Mouse (Mus musculus) forebrain, embryonic 14.5 days (tissue): Measurements from ENCODE around the gene Hspb2. TPM values are rescaled to one million over a fixed set of nuclear protein-coding genes. Genes with fewer than 3 reads are reported as not detected.

ENCODE experiments used
- ATAC-seq: fragments of 200-750 bp; cut with Nextera tagmentation; 2 replicates; pipeline ENCODE4 v1.8.0; 2017; ENCODE audit warnings: mild to moderate bottlenecking, moderate library complexity
- DNase-seq: peaks from one replicate; pipeline ENCODE4 v3.0.0-alpha.2; 2015; ENCODE audit warnings: low spot score
- H3K27ac ChIP-seq: fragments of 300-500 bp; sonication (generic); 2 replicates; pipeline ENCODE4 v1.5.1; 2014; ENCODE audit warnings: low read depth, mild to moderate bottlenecking, control low read depth, low read length, moderate library complexity
- H3K27me3 ChIP-seq: fragments of 300-500 bp; sonication (generic); replicated peaks from 2 replicates; pipeline ENCODE4 v1.6.1; 2014; ENCODE audit warnings: low read length, control low read depth, mixed read lengths; ENCODE audit not compliant: control insufficient read depth, insufficient read depth
- H3K36me3 ChIP-seq: fragments of 300-500 bp; sonication (generic); 2 replicates; pipeline ENCODE4 v1.6.1; 2014; ENCODE audit warnings: low read length, control low read depth; ENCODE audit not compliant: control insufficient read depth, insufficient read depth
- H3K4me1 ChIP-seq: fragments of 300-500 bp; sonication (generic); 2 replicates; pipeline ENCODE4 v1.6.1; 2014; ENCODE audit warnings: antibody characterized with exemption, low read length, control low read depth; ENCODE audit not compliant: control insufficient read depth, insufficient read depth
- H3K4me2 ChIP-seq: fragments of 300-500 bp; sonication (generic); 2 replicates; pipeline ENCODE4 v1.6.1; 2014; ENCODE audit warnings: mild to moderate bottlenecking, control low read depth, low read length
- H3K4me3 ChIP-seq: fragments of 300-500 bp; sonication (generic); 2 replicates; pipeline ENCODE4 v1.5.1; 2014; ENCODE audit warnings: low read depth, low read length, control low read depth
- H3K9ac ChIP-seq: fragments of 300-500 bp; sonication (generic); 2 replicates; pipeline ENCODE4 v1.6.1; 2014; ENCODE audit warnings: mild to moderate bottlenecking, low read length, control low read depth, moderate library complexity
- H3K9me3 ChIP-seq: fragments of 300-500 bp; sonication (generic); replicated peaks from 2 replicates; pipeline ENCODE4 v1.6.1; 2016; ENCODE audit warnings: low read length, control low read depth, mixed read lengths; ENCODE audit not compliant: control insufficient read depth
- WGBS: fragments of 180-500 bp; shearing (Covaris S2); extraction: QIAGEN DNeasy Blood & Tissue Kit; methylation state at CpG from one replicate; pipeline ENCODE4 v1.1.7; 2014; 5-methylcytosine and 5-hydroxymethylcytosine counted together
- polyA plus RNA-seq: library from polyadenylated mRNA; unstranded; fragments of >200 nt; fragmentation: Nextera tagmentation; extraction: Ambion mirVana; gene quantifications from 2 replicates; pipeline ENCODE4 v1.2.1, GENCODE M21; 2014

Hspb2 gene
- polyA plus RNA-seq, 1 experiment from 2014 or later: 0.70 TPM

DNA sequence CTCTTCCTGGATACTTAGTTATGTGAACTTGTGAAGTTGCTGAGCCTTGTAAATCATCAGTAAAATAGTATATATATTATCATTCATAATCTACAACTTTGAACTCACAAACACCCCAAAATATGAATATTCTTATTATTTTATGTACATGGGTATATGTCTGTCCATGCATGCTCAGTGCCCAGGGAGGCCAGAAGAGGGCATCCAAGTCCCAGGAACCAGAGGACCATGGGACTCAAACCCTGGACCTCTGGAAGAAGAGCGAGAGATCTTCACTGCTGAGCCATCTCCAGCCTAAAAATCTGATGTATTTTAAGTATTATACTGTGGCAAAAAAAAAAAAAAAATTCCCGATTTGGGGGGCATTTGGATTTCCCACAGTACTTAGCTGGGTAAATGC is 43.0 kb downstream of the Hspb2 start:
- 0 out of 2 replicates have a peak, but pooled peaks cover 7% of the 10 kb centered on the region for H3K36me3 ChIP-seq
- no peak overlapping the region for H3K4me3 ChIP-seq
- ATAC-seq (no peak), DNase-seq (peak; percentile 40)
- H3K4me2 ChIP-seq: no peak overlapping the region
- no peaks in the 10 kb centered on the region for H3K9me3 ChIP-seq
- H3K4me1 ChIP-seq: no peaks in the 10 kb centered on the region
- WGBS: 34% methylated on average over 2 of the region's 2 CpGs
- no peak overlapping the region for H3K27ac ChIP-seq
- no peaks in the 10 kb centered on the region for H3K27me3 ChIP-seq
- H3K9ac ChIP-seq: no peak overlapping the region

DNA sequence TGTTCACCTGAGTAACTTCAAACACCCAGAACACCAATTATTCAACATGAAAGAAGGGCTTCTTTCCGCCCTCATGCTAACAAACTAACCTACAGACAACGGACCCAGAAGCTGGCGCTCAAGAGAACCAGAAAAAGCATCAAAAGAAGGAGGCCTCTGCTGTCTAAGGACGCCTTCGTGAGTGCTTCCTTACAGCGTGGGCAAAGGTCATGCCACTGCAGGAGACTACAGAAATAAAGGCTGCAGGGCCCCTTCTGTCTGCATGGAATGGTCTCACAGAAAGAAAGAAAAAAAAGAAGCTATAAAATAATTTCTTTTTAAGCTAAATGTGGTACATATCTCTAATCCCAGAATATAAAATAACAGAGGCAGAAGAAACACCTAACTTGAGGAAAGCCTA is 47.2 kb downstream of the Hspb2 start:
- no peaks in the 10 kb centered on the region for H3K4me1 ChIP-seq
- H3K27ac ChIP-seq: no peak overlapping the region
- ATAC-seq (no peak), DNase-seq (no peak)
- WGBS: 40% methylated on average over 6 of the region's 6 CpGs
- peaks cover 15% of the 10 kb centered on the region; the same call in 1 of the 2 replicates for H3K36me3 ChIP-seq
- no peaks in the 10 kb centered on the region for H3K27me3 ChIP-seq
- no peak overlapping the region for H3K9ac ChIP-seq
- no peak overlapping the region for H3K4me3 ChIP-seq
- no peaks in the 10 kb centered on the region for H3K9me3 ChIP-seq
- no peak overlapping the region for H3K4me2 ChIP-seq

Other genes starting within 250 kb of the Hspb2 start
- 87.3 and 94.5 TPM in 2 replicates for gene Pts, start 223.6 kb downstream of the Hspb2 start, polyA plus RNA-seq
- gene Il18, start 197.5 kb downstream of the Hspb2 start, polyA plus RNA-seq: 17.8 and 18.4 TPM in 2 replicates
- 0.60 and 0.63 TPM in 2 replicates for gene Bco2, start 197.2 kb downstream of the Hspb2 start, polyA plus RNA-seq
- gene Tex12, start 191.0 kb downstream of the Hspb2 start, polyA plus RNA-seq: 0.25 TPM in 1 of 2 replicates, not detected in the other
- gene Sdhd, start 148.5 kb downstream of the Hspb2 start, polyA plus RNA-seq: 261 and 273 TPM in 2 replicates
- 388 and 475 TPM in 2 replicates for gene Timm8b, start 148.4 kb downstream of the Hspb2 start, polyA plus RNA-seq
- gene Pih1d2, start 135.0 kb downstream of the Hspb2 start, polyA plus RNA-seq: 5.1 and 5.8 TPM in 2 replicates
- gene Nkapd1, start 134.9 kb downstream of the Hspb2 start, polyA plus RNA-seq: 18.3 and 22.0 TPM in 2 replicates
- gene Dlat, start 92.6 kb downstream of the Hspb2 start, polyA plus RNA-seq: 50.9 and 55.0 TPM in 2 replicates
- gene Dixdc1, start 12.8 kb downstream of the Hspb2 start, polyA plus RNA-seq: 21.6 and 27.1 TPM in 2 replicates
- 1.0 and 1.1 TPM in 2 replicates for gene 2310030G06Rik, start 5.8 kb downstream of the Hspb2 start, polyA plus RNA-seq
- 9.7 and 12.6 TPM in 2 replicates for gene Cryab, start 1.0 kb downstream of the Hspb2 start, polyA plus RNA-seq
- gene Fdxacb1, start 15.9 kb upstream of the Hspb2 start, polyA plus RNA-seq: 10.0 and 10.1 TPM in 2 replicates
- gene Alg9, start 22.7 kb upstream of the Hspb2 start, polyA plus RNA-seq: 49.2 and 54.9 TPM in 2 replicates
- 55.1 and 65.0 TPM in 2 replicates for gene 1110032A03Rik, start 23.2 kb upstream of the Hspb2 start, polyA plus RNA-seq
- 78.9 and 94.5 TPM in 2 replicates for gene Ppp2r1b, start 92.9 kb upstream of the Hspb2 start, polyA plus RNA-seq